Mouse (Mus musculus) heart, embryonic 10.5 days (tissue): Measurements from ENCODE around the gene Bckdha. TPM values are rescaled to one million over a fixed set of nuclear protein-coding genes. Genes with fewer than 3 reads are reported as not detected.

Experiments used
- DNase-seq: peaks from one replicate; pipeline ENCODE4 v3.0.0-alpha.2; 2017; ENCODE audit warnings: low spot score
- H3K27ac ChIP-seq: fragments of 300-500 bp; sonication (generic); 2 replicates; pipeline ENCODE4 v1.5.1; 2016; ENCODE audit warnings: mild to moderate bottlenecking
- H3K27me3 ChIP-seq: fragments of 300-500 bp; sonication (generic); 2 replicates; pipeline ENCODE4 v1.6.1; 2016; ENCODE audit warnings: mild to moderate bottlenecking; ENCODE audit not compliant: poor library complexity, insufficient read depth, severe bottlenecking
- H3K36me3 ChIP-seq: fragments of 300-500 bp; sonication (generic); 2 replicates; pipeline ENCODE4 v1.6.1; 2016; ENCODE audit warnings: mild to moderate bottlenecking, moderate library complexity
- H3K4me1 ChIP-seq: fragments of 300-500 bp; sonication (generic); 2 replicates; pipeline ENCODE4 v1.6.1; 2016; ENCODE audit warnings: mild to moderate bottlenecking
- H3K4me3 ChIP-seq: fragments of 300-500 bp; sonication (generic); 2 replicates; pipeline ENCODE4 v1.5.1; 2016; ENCODE audit warnings: mild to moderate bottlenecking, moderate library complexity
- H3K9me3 ChIP-seq: fragments of 300-500 bp; sonication (generic); 2 replicates; pipeline ENCODE4 v1.6.1; 2016; ENCODE audit warnings: mild to moderate bottlenecking, moderate library complexity
- WGBS: fragments of 180-500 bp; shearing (Covaris S2); methylation state at CpG from one replicate; pipeline ENCODE4 v1.1.7; 2016; 5-methylcytosine and 5-hydroxymethylcytosine counted together
- polyA plus RNA-seq: library from polyadenylated mRNA; unstranded; fragments of >200 nt; fragmentation: Nextera tagmentation; extraction: Ambion mirVana; gene quantifications from 2 replicates; pipeline ENCODE4 v1.2.1, GENCODE M21; 2016

Gene Bckdha
- polyA plus RNA-seq, 1 experiment from 2014 or later: 51.7 TPM

DNA sequence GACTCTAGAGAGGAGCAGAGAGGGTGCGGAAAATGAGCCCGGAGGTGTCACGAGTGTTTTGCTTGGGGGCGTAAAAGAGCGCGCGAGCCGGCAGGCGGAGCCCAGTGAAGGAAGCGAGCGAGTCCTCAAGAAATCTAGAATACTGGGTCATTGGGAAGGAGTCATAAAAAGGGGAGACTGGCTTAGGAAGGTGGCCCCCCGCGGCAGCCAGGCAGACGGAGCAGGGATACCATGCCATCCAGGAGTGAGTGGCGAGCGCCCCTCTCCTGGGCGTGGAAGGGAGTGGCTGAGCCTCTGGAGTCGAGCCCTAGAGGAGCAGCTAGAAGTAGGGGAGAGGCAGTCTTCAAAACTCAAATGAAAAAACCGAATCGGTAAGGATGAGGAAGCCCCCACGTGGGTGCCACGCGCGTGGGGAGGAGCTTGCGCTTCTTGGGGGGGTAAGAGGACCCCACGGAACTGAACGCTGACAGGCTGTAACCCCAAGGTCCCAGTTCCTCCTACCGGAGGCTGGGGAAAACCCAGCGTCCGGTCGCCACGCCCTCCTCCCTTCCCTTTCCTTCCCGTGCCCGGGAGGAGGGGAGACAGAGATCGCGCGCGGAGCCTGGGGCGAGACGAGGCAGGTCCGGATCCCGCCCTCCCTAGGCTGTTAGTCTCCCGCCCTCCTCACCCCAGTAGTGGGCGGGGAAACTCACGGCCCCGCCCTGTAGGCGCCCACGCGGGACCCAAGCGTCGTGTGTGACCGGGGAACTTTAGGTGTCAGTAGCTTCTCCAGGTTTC is 30.2 kb upstream of the Bckdha start:
- Histone ChIP-seq H3K27me3 (peaks cover 50% of the 10 kb centered on the region), H3K9me3 (no peaks in the 10 kb centered on the region), H3K27ac (peak overlapping the region; percentile 90), H3K4me3 (peak overlapping the region; percentile 85), H3K36me3 (peaks cover 12% of the 10 kb centered on the region), H3K4me1 (peaks cover 49% of the 10 kb centered on the region)
- under 1% methylated on average over 50 of the region's 52 CpGs for WGBS
- peak; percentile 93 for DNase-seq

DNA sequence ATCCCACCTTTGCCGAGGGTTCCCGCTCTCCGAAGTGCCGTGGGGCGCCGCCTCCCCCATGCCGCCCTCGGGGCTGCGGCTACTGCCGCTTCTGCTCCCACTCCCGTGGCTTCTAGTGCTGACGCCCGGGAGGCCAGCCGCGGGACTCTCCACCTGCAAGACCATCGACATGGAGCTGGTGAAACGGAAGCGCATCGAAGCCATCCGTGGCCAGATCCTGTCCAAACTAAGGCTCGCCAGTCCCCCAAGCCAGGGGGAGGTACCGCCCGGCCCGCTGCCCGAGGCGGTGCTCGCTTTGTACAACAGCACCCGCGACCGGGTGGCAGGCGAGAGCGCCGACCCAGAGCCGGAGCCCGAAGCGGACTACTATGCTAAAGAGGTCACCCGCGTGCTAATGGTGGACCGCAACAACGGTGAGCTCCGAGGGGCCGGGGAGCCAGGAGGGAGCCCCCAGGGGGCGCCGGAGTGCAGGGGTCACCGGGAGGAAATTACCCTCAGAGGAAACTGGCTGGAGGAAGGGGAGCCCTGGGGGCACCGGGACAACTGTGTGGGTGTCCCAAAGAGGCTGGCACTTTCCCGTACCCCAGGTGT is 29.1 kb upstream of the Bckdha start:
- DNase-seq: no peak
- Histone ChIP-seq H3K27me3 (peaks cover 50% of the 10 kb centered on the region), H3K9me3 (no peaks in the 10 kb centered on the region)

DNA sequence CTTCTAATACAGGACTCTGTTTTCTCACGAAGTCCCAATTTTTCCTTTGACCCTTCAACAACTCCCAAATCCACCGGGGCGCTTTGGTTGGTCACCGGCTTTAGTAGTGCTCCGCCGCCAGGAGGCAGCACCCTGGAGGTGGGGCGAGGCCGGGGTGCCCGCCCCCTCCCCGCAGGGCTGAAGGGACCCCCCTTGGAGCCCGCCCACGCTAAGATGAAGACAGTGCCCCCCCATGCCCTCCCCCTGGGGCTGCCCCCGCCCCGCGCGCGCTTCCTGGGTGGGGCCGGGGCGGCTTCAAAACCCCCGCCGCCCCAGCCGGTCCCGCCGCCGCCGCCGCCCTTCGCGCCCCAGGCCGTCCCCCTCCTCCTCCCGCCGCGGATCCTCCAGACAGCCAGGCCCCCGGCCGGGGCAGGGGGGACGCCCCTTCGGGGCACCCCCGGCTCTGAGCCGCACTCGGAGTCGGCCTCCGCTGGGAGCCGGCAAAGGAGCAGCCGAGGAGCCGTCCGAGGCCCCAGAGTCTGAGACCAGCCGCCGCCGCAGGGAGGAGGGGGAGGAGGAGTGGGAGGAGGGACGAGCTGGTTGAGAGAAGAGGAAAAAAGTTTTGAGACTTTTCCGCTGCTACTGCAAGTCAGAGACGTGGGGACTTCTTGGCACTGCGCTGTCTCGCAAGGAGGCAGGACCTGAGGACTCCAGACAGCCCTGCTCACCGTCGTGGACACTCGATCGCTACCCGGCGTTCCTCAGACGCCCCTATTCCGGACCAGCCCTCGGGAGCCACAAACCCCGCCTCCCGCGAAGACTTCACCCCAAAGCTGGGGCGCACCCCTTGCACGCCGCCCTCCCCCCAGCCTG is 28.1 kb upstream of the Bckdha start, which contains the start of gene Tgfb1:
Tgfb1 (plus strand) TSS at position 323 of the 852 bp plus-strand sequence.
- Histone ChIP-seq H3K9me3 (no peaks in the 10 kb centered on the region), H3K27ac (peak within 1 kb of the TSS; percentile 90), H3K27me3 (peaks cover 50% of the 10 kb centered on the region), H3K4me3 (peak within 1 kb of the TSS; percentile 85), H3K4me1 (peaks cover 62% of the 10 kb centered on the region), H3K36me3 (0 out of 2 replicates have a peak, but pooled peaks cover 5% of the 10 kb centered on the region)
- WGBS: under 1% methylated on average over 57 of the region's 69 CpGs
- DNase-seq: peak; percentile 88

More for the DNA sequence above, 29.1 kb upstream of the Bckdha start:
- Histone ChIP-seq H3K36me3 (peaks cover 11% of the 10 kb centered on the region; the same call in 1 of the 2 replicates), H3K4me1 (peaks cover 58% of the 10 kb centered on the region), H3K27ac (peak overlapping the region; percentile 90), H3K4me3 (peak overlapping the region; percentile 85)
- under 1% methylated on average over 47 of the region's 47 CpGs for WGBS

DNA sequence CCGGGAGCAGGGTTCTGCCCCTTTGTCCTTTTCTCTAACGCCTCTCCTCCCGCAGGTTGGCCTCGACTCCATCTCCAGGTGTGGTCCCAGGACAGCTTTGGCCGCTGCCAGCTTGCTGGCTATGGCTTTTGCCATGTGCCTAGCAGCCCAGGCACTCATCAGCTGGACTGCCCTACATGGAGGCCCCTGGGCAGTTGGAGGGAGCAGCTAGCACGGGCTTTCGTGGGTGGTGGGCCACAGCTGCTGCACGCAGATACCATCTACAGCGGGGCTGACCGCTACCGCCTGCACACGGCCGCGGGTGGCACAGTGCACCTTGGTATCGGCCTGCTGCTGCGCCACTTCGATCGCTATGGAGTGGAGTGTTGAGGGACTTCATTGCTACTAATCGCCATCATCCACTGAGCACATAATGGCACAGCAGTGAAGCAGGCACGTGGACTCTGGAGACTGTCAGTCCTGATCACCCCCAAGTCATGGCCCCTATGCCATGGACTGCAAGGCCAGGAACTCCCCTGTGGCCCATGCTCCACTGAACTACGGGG is 27.2 kb upstream of the Bckdha start:
- 64% methylated on average over 21 of the region's 21 CpGs for WGBS
- Histone ChIP-seq H3K4me1 (peaks cover 71% of the 10 kb centered on the region), H3K27ac (peak overlapping the region; percentile 90; the same call in 1 of the 2 replicates), H3K9me3 (no peaks in the 10 kb centered on the region), H3K36me3 (0 out of 2 replicates have a peak, but pooled peaks cover 5% of the 10 kb centered on the region), H3K27me3 (peaks cover 50% of the 10 kb centered on the region), H3K4me3 (peak overlapping the region; percentile 85)
- no peak for DNase-seq

DNA sequence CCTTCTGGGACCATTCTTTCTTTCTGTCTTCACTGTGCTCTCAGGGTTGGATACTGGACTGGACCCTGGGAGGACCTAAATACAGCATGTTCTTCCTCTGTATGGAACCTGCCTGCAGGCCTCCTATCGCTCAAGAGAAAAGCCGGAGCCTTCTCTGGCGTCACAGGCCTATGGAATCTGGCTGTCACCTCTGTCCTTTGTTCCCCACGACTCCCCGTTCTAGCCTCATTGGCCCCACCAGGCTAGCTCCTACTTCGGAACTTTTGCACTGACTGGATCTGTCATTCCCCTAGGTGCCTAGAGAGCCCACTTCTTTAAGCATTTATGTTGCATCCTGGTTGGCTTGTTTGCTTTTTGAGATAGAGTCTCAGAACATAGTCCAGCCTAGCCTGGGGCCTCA is 25.9 kb upstream of the Bckdha start:
- 0 out of 2 replicates have a peak, but pooled peaks cover 5% of the 10 kb centered on the region for H3K36me3 ChIP-seq
- peaks cover 74% of the 10 kb centered on the region for H3K4me1 ChIP-seq
- H3K27me3 ChIP-seq: peaks cover 41% of the 10 kb centered on the region
- H3K9me3 ChIP-seq: no peaks in the 10 kb centered on the region
- no peak overlapping the region for H3K27ac ChIP-seq
- no peak for DNase-seq
- no peak overlapping the region for H3K4me3 ChIP-seq
- 87% methylated on average over 6 of the region's 6 CpGs for WGBS

DNA sequence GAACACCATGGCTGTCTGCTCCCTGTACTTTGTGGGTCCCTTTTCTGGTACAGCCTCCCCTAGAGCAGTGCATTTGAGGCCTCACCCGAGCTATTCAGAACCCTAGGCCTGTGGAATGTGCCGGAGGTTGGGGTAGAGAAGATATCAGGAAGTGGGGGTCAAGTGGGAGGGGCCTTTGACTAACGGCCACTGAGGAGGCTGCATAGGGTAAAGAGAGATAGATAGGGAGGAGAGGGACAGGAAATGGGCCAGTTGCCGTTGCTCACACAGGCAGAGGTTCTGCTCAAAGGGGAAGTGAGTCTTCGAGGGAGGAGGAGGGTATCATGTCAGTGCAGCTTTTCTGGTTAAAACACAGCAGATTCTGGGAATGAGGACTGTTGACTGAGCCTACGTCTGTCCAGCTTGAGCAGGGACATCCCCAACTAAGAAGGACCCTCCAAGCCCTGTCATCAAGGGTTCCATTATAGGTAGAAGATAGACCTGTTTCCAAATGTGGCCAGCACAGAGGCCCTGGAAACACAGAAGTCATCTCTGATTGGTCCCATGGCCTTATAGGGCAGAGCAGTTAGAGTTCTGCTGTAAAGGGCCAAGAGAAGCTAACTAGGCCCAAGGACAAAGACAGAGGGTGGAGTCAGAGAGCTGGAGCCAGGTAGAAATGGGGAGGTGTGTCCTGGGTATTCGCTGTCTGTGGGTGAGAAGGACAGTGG is 24.8 kb upstream of the Bckdha start:
- H3K27me3 ChIP-seq: peaks cover 38% of the 10 kb centered on the region
- no peak overlapping the region for H3K27ac ChIP-seq
- no peak for DNase-seq
- peak overlapping the region; percentile 13; the same call in 1 of the 2 replicates for H3K4me3 ChIP-seq
- H3K9me3 ChIP-seq: no peaks in the 10 kb centered on the region
- 0 out of 2 replicates have a peak, but pooled peaks cover 5% of the 10 kb centered on the region for H3K36me3 ChIP-seq
- H3K4me1 ChIP-seq: peaks cover 64% of the 10 kb centered on the region
- 43% methylated on average over 7 of the region's 7 CpGs for WGBS

DNA sequence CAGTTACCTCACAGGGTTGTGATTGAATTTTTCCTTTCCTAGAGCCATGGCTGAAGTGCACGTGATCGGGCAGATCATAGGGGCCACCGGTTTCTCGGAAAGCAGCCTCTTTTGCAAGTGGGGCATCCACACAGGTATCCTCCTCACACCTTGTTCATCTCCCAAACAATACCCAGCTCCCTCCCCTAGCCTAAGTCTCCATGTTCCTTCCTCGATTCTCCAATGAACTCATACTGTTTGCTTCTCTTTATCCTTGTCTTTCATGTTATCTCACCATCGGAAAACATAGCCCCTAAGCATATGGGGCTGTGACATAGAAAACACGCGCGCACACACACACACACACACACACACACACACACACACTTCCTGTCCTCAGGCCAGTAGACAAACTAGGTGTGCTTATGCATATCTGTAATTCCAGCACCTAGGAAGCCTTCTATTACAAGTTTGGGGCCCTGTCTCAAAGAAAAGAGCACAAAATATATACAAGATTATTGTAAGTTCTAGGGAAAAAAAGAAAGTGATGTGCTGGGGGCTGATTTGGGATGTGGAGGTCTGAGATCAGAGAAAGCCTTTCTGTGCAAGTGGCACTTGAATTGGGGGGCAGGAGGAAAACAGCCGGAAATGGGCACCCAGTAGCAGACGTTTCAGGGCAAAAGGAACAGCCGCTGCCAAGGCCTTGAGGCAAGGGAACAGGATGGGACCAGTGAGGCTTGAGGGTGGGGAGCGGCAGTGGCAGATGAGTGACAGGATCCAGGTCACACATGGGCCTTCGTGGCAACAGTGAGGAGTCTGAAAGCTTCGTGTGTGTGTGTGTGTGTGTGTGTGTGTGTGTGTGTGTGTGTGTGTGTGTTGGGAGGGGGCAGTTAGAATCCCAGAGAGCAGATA is 22.8 kb upstream of the Bckdha start:
- Histone ChIP-seq H3K27me3 (peaks cover 23% of the 10 kb centered on the region), H3K36me3 (0 out of 2 replicates have a peak, but pooled peaks cover 5% of the 10 kb centered on the region), H3K9me3 (no peaks in the 10 kb centered on the region), H3K27ac (no peak overlapping the region), H3K4me3 (peak overlapping the region; percentile 79), H3K4me1 (peaks cover 43% of the 10 kb centered on the region)
- no peak for DNase-seq
- WGBS: 53% methylated on average over 14 of the region's 15 CpGs

DNA sequence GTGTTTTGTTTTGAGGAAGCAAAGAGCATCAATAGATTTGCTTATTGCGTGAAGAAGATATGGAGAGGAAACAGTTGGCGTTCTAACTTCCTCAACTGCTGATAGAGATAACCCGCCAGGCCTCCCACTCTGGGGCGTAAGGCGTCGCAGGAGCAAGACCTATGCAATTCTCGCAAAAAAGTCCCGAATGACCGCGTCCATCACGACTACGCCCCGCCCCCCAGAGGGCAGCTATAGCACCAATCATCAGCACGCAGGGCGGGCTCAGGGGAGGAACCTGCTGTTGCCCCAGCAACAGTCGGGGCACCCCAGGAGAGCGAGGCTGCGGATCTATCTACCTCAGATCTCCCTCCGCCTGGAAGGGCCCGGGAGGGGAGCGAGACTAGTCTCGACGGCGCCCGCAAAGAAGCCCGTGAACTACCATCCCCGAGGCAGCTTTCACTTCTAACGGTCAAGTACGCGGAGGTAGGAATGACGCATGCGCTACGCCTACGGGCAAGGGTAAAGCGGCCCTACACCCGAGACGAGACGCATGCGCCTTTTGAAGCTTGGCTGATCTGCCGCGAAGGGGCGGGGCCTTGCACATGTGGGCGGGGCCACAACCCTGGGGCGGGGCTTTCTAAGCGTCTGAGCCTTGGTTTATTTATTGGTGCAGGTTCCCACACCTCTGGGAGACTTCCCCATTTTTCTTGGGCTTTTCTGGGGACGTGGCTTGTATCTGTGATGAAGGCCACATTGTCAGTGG is 21.9 kb upstream of the Bckdha start, which contains the start of gene B9d2:
B9d2 (plus strand) TSS at position 267 of the 745 bp plus-strand sequence.
- Histone ChIP-seq H3K27me3 (peaks cover 23% of the 10 kb centered on the region), H3K9me3 (no peaks in the 10 kb centered on the region), H3K4me3 (peak within 1 kb of the TSS; percentile 79), H3K36me3 (0 out of 2 replicates have a peak, but pooled peaks cover 5% of the 10 kb centered on the region), H3K27ac (peak within 1 kb of the TSS; percentile 95), H3K4me1 (peaks cover 35% of the 10 kb centered on the region)
- DNase-seq: peak; percentile 98
- under 1% methylated on average over 46 of the region's 46 CpGs for WGBS

DNA sequence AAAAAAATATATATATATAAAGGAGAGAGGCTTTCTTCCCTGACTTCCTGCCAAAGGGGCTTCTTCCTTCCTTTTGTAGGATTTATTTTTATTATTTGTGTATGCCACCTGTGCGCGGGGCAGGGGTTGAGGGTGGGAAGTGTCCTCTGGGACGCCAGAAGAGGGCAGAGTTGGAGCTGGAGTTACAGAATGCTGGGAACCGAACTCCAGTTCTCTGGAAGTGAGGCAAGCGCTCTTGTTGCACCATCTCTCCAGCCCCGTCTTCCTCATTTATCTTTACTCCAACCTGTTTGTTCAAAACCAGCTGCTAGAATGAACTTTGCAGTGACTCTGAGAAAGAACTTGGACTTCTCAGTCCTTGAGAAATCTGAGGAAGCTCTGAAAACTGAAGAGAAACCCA is 21.2 kb upstream of the Bckdha start:
- peaks cover 25% of the 10 kb centered on the region for H3K27me3 ChIP-seq
- H3K4me1 ChIP-seq: peaks cover 38% of the 10 kb centered on the region
- DNase-seq: no peak
- H3K9me3 ChIP-seq: no peaks in the 10 kb centered on the region
- peak overlapping the region; percentile 79 for H3K4me3 ChIP-seq
- 7% methylated on average over 6 of the region's 6 CpGs for WGBS
- H3K36me3 ChIP-seq: 0 out of 2 replicates have a peak, but pooled peaks cover 5% of the 10 kb centered on the region
- peak overlapping the region; percentile 95 for H3K27ac ChIP-seq

DNA sequence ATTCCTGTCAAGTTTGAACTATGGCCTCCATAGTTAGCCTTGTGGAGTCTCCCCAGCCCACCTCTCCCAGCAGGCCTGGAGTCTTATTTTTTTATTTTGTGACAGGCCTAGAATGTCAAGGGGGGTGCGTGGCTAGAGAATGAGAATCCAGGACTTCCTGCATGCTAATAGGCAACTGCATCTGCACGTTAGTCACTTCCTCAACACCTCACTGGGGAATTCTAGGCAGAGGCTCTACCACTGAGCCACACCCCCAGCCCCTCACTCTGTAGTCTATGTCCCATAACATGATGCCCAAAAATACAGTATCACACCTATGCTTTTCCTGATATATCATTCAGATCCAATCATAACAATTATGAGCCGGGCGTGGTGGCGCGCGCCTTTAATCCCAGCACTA is 18.2 kb upstream of the Bckdha start:
- peaks cover 45% of the 10 kb centered on the region for H3K27me3 ChIP-seq

More for the DNA sequence above, 18.2 kb upstream of the Bckdha start:
- 91% methylated on average over 7 of the region's 7 CpGs for WGBS
- H3K36me3 ChIP-seq: no peaks in the 10 kb centered on the region
- DNase-seq: no peak
- no peak overlapping the region for H3K27ac ChIP-seq
- peaks cover 30% of the 10 kb centered on the region for H3K4me1 ChIP-seq
- peaks cover 4% of the 10 kb centered on the region for H3K9me3 ChIP-seq
- no peak overlapping the region for H3K4me3 ChIP-seq
